Mouse (Mus musculus) thymus, postnatal 25 days (tissue): ENCODE data around the gene Gm20388.

Experiments used
- DNase-seq: peaks from one replicate; pipeline ENCODE4 v3.0.0; 2022

The Gm20388 gene

DNA sequence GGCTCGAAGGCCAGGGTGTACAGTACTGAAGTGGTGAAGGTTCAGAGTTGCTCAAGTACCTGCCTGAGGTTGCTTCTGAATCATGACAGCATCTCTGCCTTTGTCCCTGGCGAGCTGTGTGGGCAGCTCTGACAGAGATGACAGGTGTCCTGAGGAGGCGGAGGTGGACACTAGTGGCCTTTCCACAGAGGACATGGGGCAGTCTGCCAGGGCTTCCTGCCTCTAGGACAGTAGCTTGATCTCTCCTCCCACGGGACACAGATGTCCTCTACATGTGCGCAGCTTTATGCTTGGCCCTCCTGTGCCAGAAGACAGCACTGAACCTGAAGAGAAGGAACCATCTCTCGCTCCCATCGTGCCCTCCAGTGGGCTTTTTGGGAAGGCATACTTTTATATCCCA is 222.5 kb downstream of the Gm20388 start:
- no peak for DNase-seq

- no peak for DNase-seq
These were observed 225.0 kb downstream of the Gm20388 start for GRCm38 (mm10) chr8:120135687-120136086.

GRCm38 (mm10) chr8:120136618-120137017 is 226.0 kb downstream of the Gm20388 start:
- no peak for DNase-seq

GRCm38 (mm10) chr8:120138958-120139357 is 228.3 kb downstream of the Gm20388 start:
- DNase-seq = no peak

DNA sequence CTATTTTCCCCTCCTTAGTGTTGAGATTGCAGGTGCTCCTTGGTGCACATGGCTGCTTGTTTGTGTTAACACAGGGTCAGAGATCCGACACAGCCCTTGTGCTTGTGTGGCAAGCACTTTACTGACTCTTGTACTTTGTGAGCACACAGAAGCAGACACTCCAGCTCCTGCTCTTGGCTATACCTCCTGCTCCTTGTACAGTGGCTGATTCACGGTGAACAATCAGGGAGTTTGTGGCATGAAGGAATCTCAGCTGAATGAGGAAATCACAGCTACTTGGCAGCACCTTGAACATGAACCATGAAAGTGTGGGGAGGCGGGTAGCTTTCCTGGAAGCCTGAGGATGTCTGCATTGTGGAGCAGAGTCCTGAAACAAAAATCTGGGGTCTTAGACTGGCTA is 230.1 kb downstream of the Gm20388 start:
- no peak for DNase-seq

- DNase-seq = no peak
These were observed 233.4 kb downstream of the Gm20388 start for GRCm38 (mm10) chr8:120143911-120144651.

- DNase-seq = no peak
These were observed 234.1 kb downstream of the Gm20388 start for GRCm38 (mm10) chr8:120144652-120145301.

GRCm38 (mm10) chr8:120146051-120146450 is 235.4 kb downstream of the Gm20388 start:
- DNase-seq = no peak

DNA sequence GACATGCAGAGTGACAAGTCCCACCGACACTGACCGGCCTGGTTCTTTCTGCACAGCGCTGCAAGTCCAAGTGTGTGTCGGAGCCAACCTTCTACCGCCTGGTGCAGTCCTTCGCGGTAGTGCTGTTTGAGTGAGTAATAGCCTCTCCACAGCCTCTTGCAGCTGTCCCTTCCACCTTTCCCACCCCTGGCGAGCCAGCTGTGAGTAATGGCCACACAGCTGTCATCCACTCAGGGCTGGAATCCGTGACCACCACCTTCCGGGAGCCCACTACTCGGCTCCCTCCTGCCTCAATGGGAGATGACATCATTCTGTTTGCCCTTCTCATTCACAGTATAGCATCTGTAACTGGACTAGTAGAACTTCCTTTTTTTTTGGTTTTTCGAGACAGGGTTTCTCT is 239.4 kb downstream of the Gm20388 start:
- DNase-seq = no peak

DNA sequence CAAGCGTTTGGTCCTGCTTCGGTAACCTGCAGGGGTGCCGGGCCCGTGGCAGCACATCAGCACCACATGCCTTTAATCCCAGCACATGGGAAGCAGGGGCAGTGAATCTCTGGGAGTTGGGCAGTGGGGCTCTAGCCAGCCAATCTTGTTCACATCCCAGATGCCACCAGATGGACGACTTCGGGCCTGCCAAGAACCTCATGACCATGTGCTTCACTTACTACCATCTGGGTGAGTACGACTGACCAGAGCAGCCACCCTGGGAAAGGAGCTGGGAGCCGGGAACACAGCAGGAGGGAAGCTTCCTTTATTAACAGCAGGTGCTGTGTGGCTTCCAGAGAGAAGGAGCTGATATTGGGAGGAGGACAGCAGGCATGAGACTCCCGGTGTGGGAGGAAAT is 240.5 kb downstream of the Gm20388 start:
- DNase-seq = no peak

DNA sequence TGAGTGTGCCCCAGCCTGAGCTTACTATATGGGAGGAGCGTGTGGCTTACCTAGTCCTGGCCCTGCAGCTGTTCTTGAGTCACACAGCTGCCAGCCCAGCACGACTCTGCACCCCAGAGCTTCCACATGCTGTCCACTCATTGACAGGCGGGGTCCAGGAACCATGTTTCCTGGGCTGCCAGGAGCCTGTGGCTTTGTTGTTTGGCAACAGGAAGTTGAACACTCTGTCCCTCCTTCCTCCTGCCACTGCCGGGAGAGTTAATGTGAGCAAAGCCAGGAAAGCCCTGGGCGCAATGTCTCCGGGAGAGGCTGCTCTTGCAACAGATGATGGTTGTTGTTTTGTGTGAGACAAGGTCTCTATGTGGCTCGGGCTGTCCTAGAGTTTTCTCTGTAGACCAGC is 242.0 kb downstream of the Gm20388 start:
- DNase-seq = no peak

GRCm38 (mm10) chr8:120160366-120160765 is 249.7 kb downstream of the Gm20388 start:
- DNase-seq = no peak

DNA sequence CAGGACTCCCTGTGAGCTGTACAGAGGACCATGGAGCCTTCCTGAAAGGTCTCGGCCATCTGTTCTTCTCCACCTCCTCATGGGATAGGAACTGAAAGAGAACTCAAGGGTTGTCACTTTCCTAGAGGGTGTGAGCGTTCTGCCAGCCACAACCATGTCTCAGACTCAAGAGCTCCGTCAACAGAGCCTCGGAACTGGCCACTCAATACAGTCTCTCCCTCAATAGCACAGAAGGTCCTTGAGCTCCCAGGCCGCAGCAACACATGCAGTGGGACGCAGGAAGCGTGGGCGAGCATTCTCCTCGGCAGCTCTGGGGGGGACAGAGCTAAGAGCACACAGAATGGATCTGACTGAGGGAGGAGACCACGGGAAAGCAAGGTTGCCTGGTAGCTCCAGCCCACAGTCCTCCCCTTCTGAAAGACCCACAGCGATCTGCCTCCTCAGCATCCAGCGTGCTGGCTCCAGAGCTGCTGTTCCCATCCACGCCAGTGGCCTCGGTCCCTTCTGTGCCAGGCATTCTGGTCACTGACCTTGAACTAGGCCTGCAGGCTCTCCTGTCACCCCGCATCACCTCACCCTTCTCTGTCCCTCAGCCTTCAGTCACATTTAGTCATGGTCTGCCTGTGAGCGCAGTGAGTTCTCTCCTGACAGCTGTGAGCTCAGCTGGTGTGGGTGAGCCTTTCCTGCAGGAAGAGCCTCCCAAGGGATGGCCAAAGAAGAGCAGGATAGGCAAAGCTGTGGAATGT is 251.2 kb downstream of the Gm20388 start:
- no peak for DNase-seq

GRCm38 (mm10) chr8:120162404-120162752 is 251.7 kb downstream of the Gm20388 start:
- no peak for DNase-seq

- no peak for DNase-seq
These were observed 252.7 kb downstream of the Gm20388 start for GRCm38 (mm10) chr8:120163376-120163775.

- DNase-seq = no peak
These were observed 253.4 kb downstream of the Gm20388 start for GRCm38 (mm10) chr8:120164026-120164425.

- no peak for DNase-seq
These were observed 256.5 kb downstream of the Gm20388 start for GRCm38 (mm10) chr8:120167136-120167535.

GRCm38 (mm10) chr8:120167821-120168220 is 257.2 kb downstream of the Gm20388 start:
- DNase-seq = no peak

- DNase-seq = no peak
These were observed 258.5 kb downstream of the Gm20388 start for GRCm38 (mm10) chr8:120169119-120169518.

GRCm38 (mm10) chr8:120173195-120173594 is 262.6 kb downstream of the Gm20388 start:
- DNase-seq = no peak

DNA sequence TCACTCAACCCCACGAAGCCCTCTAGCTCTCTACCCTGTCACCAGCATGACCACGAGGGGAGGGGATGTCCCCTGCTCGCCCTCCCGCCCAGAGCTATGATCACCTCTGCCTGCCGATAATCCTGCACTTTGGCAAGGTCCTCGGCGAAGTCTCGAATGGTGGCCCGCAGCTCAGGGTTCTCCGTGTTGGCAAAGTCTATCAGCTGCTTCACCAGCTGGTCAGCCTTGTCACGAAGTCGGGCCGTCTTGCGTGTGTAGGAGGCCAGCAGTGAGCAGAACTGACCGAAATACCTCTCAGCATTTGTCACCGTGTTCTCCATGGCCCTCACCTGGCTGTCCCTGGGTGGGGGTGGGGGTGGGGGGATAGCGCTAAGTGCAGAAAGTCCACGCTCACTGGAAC is 264.0 kb downstream of the Gm20388 start:
- no peak for DNase-seq

DNA sequence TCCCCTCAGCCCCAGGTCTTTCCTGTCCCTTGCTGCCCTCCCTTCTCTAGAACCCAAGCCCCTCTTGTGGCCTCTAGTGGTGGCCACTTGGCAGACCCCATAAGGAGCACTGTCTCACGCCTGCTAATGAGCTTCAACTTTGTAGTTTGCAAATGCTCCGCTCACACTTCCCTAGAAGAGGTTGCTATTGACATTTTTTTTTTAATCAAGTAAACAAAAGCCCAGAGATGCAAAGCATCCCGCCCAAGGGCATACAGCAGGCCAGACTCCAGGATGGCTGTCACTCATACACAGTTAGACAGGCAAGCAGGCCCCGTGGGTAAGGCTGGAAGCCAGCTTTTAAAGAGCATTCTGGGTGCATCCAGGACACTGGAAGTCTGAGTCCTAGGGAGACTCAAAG is 266.0 kb downstream of the Gm20388 start:
- DNase-seq = no peak

DNA sequence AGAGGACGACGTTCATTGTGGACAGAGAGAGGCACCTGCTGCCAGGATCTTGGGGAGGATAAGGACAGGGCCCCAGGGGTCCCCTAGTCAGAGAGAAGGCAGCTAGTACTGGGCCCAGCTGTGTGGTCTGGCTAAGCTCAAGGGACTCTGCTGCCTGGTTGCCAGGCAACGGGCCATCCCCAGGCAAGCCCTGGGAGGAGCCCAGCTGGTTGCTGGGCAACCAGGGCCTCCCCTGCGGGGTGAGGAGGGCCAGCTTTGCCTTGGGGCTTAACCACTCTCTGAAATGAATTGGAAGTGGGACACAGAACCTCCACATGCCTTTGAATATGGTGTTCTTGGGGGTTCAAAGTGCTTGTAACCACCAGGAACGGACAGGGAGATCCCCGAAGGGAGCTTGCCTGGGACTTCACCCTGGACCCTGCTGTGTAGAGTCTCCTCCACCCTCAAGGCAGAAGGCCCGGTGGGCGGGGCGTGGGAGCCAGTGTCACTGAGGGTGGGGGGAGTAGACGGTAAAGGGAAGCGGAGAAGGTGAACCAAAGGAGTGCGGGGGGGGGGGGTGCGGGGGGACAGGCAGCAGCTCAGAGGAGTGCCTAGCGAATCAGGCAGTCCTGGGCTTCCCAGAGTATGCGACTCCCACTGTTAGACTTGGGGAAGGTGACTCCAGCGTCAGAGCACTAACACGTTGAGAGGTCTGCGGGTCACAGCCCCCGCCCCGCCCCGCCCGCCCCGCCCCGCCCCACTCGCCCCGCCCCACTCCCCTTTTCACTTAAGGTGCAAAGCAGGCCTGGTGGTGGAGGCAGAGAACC is 266.9 kb downstream of the Gm20388 start, which contains the start of gene Fam92b:
Gene Fam92b (minus strand): TSS at position 149 of the 806 bp plus-strand sequence.
- peak; percentile 54 for DNase-seq
